Mouse (Mus musculus) bone marrow macrophage, adult 2 months (primary cell): ENCODE data around the gene Mapkap1.

Source experiments
- CTCF ChIP-seq: IDR thresholded peaks from 2 replicates; pipeline ENCODE4 v1.5.1; 2012; ENCODE audit warnings: low read depth, mild to moderate bottlenecking, low read length, moderate library complexity
- POLR2A ChIP-seq: IDR thresholded peaks from 2 replicates; pipeline ENCODE4 v1.6.1; 2012; ENCODE audit warnings: mild to moderate bottlenecking, low read depth, low read length, borderline replicate concordance

- TF ChIP-seq POLR2A (no peak), CTCF (no peak)
Measured at GRCm38 (mm10) chr2:34370349-34370724, 36.2 kb upstream of the Mapkap1 start.
